Mouse (Mus musculus) Muller cell, postnatal 12 days (primary cell): ENCODE measurements at regions not wholly inside any gene's neighbourhood (a gene's known extent, or its start where the extent isn't known, plus 50 kb on each side); places are given as distances from the start of the nearest gene placed in this dataset.

ENCODE experiments used
- DNase-seq: peaks from one replicate; pipeline ENCODE4 v3.0.0-alpha.2; 2015; ENCODE audit errors: inconsistent ontology term

DNA sequence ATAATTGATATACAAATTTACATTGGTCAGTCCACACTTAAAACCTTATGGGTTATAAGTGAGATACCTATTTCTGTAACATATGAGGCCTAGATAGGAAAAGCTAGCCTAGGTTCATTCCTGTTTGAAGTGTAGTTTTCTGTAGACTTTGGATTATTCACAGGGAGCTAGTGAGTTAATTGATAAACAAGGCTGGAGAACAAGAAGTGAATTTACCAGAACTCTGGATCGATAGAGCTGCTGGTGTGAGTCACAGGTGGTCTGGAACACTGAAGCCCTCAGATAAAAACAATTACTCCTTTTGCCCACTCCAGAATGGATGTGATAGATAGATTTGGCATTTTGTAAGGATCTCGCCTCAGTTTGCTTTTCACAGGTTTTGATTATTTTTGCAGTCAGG is 62.0 kb upstream of the Rtl1 start:
- DNase-seq: no peak

DNA sequence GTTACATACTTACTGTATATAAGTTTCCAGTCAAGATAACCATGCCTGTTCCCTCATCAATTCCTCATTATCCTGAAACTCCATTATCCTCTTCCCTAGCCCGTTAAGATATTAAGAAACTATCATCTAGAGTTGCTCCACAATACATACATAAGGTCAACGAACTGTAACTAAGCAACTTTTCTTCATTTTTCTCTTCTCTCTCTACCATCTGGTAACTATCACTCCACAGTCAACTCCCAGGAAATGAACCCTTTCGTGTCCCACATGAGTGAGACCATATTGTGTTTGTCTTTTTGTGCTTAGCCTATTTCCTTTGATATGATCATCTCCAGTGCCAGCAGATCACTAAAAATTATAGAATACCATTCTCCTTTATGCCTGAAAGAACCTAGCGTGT is 74.6 kb upstream of the Rtl1 start:
- no peak for DNase-seq

- DNase-seq: no peak
These were observed 93.9 kb upstream of the Rtl1 start for GRCm38 (mm10) chr12:109694046-109694445.

GRCm38 (mm10) chr12:109694801-109695430 is 94.8 kb upstream of the Rtl1 start:
- DNase-seq: peak; percentile 89

- no peak for DNase-seq
These were observed 106.7 kb upstream of the Rtl1 start for GRCm38 (mm10) chr12:109706820-109707219.

- no peak for DNase-seq
These were observed 109.5 kb upstream of the Rtl1 start for GRCm38 (mm10) chr12:109709661-109710060.

DNA sequence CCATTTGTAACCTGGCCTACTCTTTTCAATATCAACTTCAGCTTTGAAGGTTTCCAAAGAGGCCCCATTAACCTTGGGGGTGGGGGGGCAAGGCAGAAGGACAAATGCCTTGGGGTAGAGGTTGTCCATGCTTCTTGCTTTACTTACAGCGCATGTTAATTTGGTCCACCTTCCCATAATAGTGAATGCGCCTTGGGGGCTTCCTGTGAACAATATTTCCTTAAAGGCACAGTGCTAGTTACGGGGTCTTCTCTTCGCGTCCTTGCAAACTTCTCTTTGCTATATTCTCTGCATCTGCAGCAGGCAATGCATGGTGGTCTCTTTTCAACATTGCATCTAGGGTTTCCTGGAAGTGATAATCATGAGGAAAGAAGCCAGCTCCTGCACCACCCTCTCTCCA is 111.3 kb upstream of the Rtl1 start:
- no peak for DNase-seq

GRCm38 (mm10) chr12:109711946-109712345 is 111.8 kb upstream of the Rtl1 start:
- no peak for DNase-seq

DNA sequence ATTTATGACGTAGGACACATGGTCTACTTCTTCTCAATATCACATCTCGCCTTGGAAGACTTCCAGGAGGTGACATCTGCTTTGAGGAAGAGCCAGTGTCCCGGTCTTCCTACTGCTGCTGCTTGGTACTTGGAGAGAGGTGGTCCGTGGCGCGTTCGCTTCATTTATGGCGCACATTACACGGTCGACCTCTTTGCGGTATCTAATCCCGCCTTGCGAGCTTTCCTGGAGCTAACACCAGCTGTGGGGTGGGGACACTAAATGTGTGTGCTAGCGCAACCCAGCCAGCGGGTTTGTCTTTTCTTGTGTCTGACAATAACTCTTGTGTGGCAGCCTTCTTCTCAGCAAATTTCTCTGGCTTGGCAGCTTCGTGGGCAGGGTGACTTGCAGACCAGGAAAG is 112.3 kb upstream of the Rtl1 start:
- no peak for DNase-seq

DNA sequence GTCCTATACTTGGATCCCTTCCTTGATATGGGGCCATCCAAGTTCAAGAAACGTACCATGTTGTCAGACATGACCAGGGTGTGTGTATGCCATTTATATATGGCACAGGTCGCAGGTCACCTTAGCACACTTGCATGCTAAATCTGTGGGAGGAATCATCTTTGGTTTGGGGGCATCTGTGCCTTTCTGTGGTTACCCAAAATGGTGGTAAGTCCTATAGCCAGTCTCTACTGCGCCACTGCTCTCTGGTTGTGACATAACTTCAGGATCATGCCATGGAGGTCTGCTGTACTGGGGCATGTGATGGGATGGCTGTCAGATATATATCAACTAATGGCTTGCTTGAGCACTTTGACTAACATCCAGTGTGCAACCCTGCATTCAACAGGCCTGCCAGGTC is 112.9 kb upstream of the Rtl1 start:
- DNase-seq: no peak

DNA sequence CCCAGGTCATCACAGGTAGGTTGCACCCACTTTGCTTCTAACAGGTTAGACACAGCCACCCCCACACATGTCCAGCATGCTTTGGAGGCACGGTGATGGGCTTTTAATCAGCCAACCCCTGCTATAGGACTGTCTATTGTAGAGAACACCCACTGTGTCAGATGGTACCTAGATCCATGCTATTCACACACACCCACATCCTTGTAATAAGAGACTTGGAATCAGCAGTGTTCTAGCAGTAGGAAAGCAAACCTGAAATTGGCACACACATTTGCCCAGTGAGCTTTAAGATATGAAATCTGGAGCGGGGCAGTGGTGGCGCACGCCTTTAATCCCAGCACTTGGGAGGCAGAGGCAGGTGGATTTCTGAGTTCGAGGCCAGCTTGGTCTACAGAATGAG is 113.9 kb upstream of the Rtl1 start:
- no peak for DNase-seq

DNA sequence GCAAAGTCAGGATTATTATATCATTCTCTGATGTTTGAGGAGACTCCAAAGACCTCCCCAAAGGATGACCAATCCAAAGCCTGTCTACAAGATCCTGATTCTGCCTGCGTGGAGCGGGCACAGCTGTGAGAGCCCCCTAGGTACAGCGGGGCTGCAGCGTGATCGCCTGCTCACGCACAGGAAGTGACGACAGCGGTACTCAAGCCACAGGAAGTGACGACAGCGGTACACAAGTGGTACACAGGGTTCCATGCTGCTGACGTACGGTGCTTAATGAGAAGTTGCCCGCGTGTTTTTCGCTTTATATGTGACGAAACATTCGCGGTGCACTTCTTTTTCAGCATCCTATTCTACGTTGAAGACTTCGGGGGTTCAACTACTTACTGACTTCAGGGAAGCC is 116.9 kb upstream of the Rtl1 start:
- no peak for DNase-seq

- DNase-seq: no peak
These were observed 117.9 kb upstream of the Rtl1 start for GRCm38 (mm10) chr12:109718036-109718435.

DNA sequence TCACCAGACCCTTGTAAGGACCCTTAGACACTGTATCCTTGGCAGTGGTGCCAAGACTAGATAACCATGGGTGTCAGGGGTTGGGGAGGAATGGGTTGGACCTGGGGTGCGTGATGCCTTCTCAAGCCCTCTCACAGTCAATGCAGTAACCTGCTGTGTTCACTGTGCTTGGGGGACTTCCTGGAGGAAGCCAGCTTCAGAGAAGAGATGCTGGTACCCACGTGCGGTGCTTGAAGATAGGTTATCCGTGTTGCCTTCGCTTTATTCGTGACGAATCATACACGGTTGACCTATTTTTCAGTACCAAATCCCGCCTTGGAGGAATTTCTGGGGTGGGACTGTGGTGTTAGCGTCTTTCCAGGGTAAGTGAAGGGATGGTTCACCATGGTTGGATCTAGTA is 138.1 kb upstream of the Rtl1 start:
- DNase-seq: no peak

- no peak for DNase-seq
These were observed 138.8 kb upstream of the Rtl1 start for GRCm38 (mm10) chr12:109738911-109739310.

GRCm38 (mm10) chr12:109742486-109742885 is 142.4 kb upstream of the Rtl1 start:
- no peak for DNase-seq

- DNase-seq: no peak
These were observed 143.0 kb upstream of the Rtl1 start for GRCm38 (mm10) chr12:109743036-109743650.

GRCm38 (mm10) chr12:109744186-109744585 is 144.1 kb upstream of the Rtl1 start:
- DNase-seq: no peak

- DNase-seq: no peak
These were observed 145.8 kb upstream of the Rtl1 start for GRCm38 (mm10) chr12:109745731-109746484.

DNA sequence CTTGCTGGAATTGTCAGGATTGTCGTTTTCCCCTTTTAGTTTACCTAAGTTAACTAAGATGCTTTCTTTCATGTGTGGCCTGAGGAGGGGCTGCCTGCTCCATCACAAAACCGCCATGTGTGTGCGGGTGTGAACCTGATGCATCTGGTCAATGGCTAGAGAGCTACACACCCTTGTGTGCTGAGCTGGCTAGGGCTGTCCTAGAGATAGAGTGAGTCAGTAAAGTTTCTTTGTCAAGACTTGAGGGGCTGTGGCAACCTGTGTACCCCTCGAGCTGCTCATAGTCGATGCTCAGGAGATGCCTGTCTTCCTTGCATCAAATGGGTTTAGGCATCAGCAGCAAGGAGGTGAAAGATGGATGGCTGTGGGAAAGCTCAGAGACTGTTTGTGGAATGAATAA is 147.1 kb upstream of the Rtl1 start:
- DNase-seq: no peak

DNA sequence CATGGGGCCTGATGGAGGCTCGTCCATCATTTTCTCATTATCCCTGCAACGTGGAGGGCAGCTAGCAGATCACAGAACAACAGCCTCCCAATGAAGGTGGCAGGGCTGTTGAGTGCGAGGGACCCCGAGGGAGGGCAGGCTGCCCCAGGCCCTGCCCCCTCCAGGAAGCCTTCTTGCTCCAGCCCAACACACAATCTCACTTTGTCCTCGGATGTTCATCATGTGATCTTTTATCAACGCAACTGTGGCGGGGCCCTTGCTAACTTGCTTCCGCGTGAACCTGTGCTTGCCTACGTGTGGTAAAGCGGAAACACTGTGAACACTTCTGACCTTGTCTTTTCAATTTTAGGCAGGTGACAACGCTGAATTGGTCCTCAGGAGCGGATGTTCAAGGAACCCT is 147.6 kb upstream of the Rtl1 start:
- no peak for DNase-seq

DNA sequence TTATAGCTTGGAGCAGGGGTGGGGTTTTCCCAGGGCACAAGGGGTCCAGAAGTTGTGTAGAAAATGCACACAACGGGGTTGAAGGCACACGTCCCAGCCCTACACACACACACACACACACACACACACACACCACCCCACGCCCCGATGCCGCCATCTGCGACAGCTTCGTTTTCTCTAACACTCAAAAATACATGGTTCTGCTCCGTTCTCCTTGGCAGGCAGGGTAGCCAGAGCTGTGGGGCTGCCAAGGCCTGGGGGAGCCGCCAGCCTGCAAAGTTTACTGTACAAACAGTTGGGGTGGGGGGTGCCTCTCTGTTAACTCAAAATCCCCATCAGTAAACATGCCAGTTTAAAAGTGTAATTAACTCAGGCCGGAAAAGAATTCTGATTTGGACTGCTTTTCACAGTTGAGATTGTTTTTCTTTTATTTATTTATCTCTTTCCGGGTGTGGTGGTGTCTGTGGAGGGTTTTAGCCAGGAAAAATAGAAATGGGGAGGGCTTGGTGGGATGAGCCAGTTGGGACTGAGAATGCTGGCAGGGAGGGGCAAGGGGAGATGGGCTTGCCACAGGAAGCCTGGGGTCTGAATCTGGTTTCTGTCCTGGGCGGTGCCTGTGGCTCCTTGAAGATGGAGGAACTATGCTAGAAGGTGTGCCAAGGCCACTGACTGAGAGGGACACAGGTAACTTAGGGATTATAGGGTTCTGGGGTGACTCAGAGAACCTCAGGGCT is 148.4 kb upstream of the Rtl1 start:
- DNase-seq: no peak

DNA sequence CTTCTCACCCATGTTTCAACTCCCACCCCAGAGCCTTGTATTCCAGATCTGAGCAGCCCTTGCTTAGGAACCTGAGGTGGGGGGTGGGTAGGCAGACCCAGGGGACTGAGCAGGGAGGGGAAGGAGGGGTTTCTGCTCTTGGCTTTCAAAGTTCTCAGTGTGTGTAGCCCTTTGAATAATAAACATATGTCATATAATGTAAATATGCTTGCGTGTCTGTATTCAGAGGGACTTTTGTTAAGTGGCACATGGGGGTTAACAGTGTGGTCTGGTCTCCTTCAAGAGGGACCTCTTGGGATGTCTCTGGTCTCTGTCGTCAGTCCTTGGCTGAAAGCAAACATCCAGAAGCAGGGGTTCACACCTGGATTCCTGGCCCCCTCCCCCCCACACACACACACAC is 149.1 kb upstream of the Rtl1 start:
- DNase-seq: no peak
